Comparison of ENCODE assay signal across 13 mouse cellular contexts in genomic region chr12:69515117-69515516, GRCm38 (mm10).
DNase-seq lines count a peak whose midpoint lies in the region; ATAC-seq and TF ChIP-seq lines count a peak whose summit lies in the region.
"Had no signal": no experiment of that assay in that cellular context is flagged by ENCODE, and none has a peak within 500 bp of the region (broad histone marks: within the 10 kb centered on the region; RNA-seq: fewer than 3 reads in every experiment).

No protein-coding gene starts in this region.

- no peak overlapping the region for H3K4me3 ChIP-seq in lung, embryonic 14.5 days (ENCODE audit: low read depth, low read length)
- H3K4me3 ChIP-seq in embryonic facial prominence, embryonic 10.5 days = no peak overlapping the region
- H3K4me3 ChIP-seq in kidney, adult 2 months (ENCODE audit: insufficient read depth, low read depth, low read length) = no peak overlapping the region
- H3K4me3 ChIP-seq in stomach, embryonic 14.5 days (ENCODE audit: low read depth, low read length) = no peak overlapping the region
- H3K4me3 ChIP-seq: neural tube, embryonic 13.5 days had no signal

- H3K4me1 ChIP-seq in lung, embryonic 14.5 days (ENCODE audit: insufficient read depth) = 0 out of 2 replicates have a peak, but pooled peaks cover 5% of the 10 kb centered on the region
- H3K4me1 ChIP-seq in embryonic facial prominence, embryonic 10.5 days = peaks cover 10% of the 10 kb centered on the region; the same call in 1 of the 2 replicates
- H3K4me1 ChIP-seq in kidney, adult 2 months (ENCODE audit: control insufficient read depth, insufficient read depth, low read length) = peaks cover 14% of the 10 kb centered on the region; the same call in 1 of the 2 replicates
- peaks cover 5% of the 10 kb centered on the region; the same call in 1 of the 2 replicates for H3K4me1 ChIP-seq in stomach, embryonic 14.5 days (ENCODE audit: control insufficient read depth, insufficient read depth, low read length)

- no peaks in the 10 kb centered on the region for H3K9me3 ChIP-seq in lung, embryonic 14.5 days (ENCODE audit: low read depth, low read length)
- no peaks in the 10 kb centered on the region for H3K9me3 ChIP-seq in embryonic facial prominence, embryonic 10.5 days
- no peaks in the 10 kb centered on the region for H3K9me3 ChIP-seq in stomach, embryonic 14.5 days (ENCODE audit: control insufficient read depth, low read depth, low read length)
- H3K9me3 ChIP-seq: neural tube, embryonic 13.5 days had no signal

- no peaks in the 10 kb centered on the region for H3K27me3 ChIP-seq in lung, embryonic 14.5 days (ENCODE audit: insufficient read depth, low read length)
- H3K27me3 ChIP-seq in embryonic facial prominence, embryonic 10.5 days (replicated peaks; ENCODE audit: low read depth, poor library complexity, severe bottlenecking) = no peaks in the 10 kb centered on the region
- H3K27me3 ChIP-seq in kidney, adult 2 months (replicated peaks; ENCODE audit: control insufficient read depth, insufficient read depth, low read length) = no peaks in the 10 kb centered on the region
- H3K27me3 ChIP-seq in stomach, embryonic 14.5 days (ENCODE audit: control insufficient read depth, insufficient read depth, low read length) = no peaks in the 10 kb centered on the region
- H3K27me3 ChIP-seq: neural tube, embryonic 13.5 days had no signal

- TF ChIP-seq CTCF in lung, embryonic 14.5 days (IDR thresholded peaks at IDR 0.05; ENCODE audit: low read depth) = no peak
- TF ChIP-seq CTCF in kidney, adult 2 months (conservative IDR thresholded peaks at IDR 0.05; ENCODE audit: insufficient read depth, insufficient read length, low read depth, low read length) = no peak

- H3K4me2 ChIP-seq in lung, embryonic 14.5 days = no peak overlapping the region
- H3K4me2 ChIP-seq in stomach, embryonic 14.5 days (replicated peaks; ENCODE audit: low read depth, low read length) = no peak overlapping the region
- H3K4me2 ChIP-seq: neural tube, embryonic 13.5 days had no signal

- 0 out of 2 replicates have a peak overlapping the region, but pooled peaks have one; percentile 3 for H3K9ac ChIP-seq in lung, embryonic 14.5 days
- H3K9ac ChIP-seq in stomach, embryonic 14.5 days (replicated peaks; ENCODE audit: low read depth, low read length) = no peak overlapping the region
- H3K9ac ChIP-seq: neural tube, embryonic 13.5 days had no signal

- DNase-seq in lung, embryonic 14.5 days = peak; percentile 51
- DNase-seq in lung, postnatal 10 days = no peak
- no peak for DNase-seq in embryonic facial prominence, embryonic 10.5 days (ENCODE audit: low spot score)
- DNase-seq in kidney, adult 2 months = peak; percentile 63
- no peak for DNase-seq in c-Kit-positive CD71-positive TER-119-positive erythroid progenitor cells, embryonic 14.5 days (ENCODE audit: low spot score)
- DNase-seq: cerebellum, postnatal 36 days; gastrocnemius, postnatal 10 days; right cerebral cortex, postnatal 4 days; thymus, postnatal 36 days had no signal

- no peaks in the 10 kb centered on the region for H3K36me3 ChIP-seq in lung, embryonic 14.5 days (ENCODE audit: insufficient read depth)
- no peaks in the 10 kb centered on the region for H3K36me3 ChIP-seq in embryonic facial prominence, embryonic 10.5 days (replicated peaks)
- no peaks in the 10 kb centered on the region for H3K36me3 ChIP-seq in kidney, adult 2 months (ENCODE audit: control insufficient read depth, insufficient read depth, low read length)
- H3K36me3 ChIP-seq in stomach, embryonic 14.5 days (ENCODE audit: control insufficient read depth, insufficient read depth, low read length) = no peaks in the 10 kb centered on the region
- H3K36me3 ChIP-seq: neural tube, embryonic 13.5 days had no signal

- ATAC-seq in lung, embryonic 14.5 days (ENCODE audit: insufficient read depth) = no peak
- ATAC-seq in stomach, embryonic 14.5 days (ENCODE audit: insufficient number of reproducible peaks, insufficient read depth, low FRiP score, low read depth) = no peak
- no peak for ATAC-seq in monocyte, adult 5-6 weeks (replicated peaks; ENCODE audit: insufficient number of reproducible peaks, low FRiP score, low TSS enrichment, poor library complexity, severe bottlenecking)
- no peak for ATAC-seq in inflammation-experienced regulatory T-cells, adult 6 months

- peak overlapping the region; percentile 44; the same call in 1 of the 2 replicates for H3K27ac ChIP-seq in lung, embryonic 14.5 days (ENCODE audit: low read depth)
- H3K27ac ChIP-seq in embryonic facial prominence, embryonic 10.5 days (replicated peaks) = peak overlapping the region; percentile 19; the same call in 1 of the 2 replicates
- peak overlapping the region; percentile 54 for H3K27ac ChIP-seq in kidney, adult 2 months (ENCODE audit: insufficient read depth, low read depth, low read length)
- H3K27ac ChIP-seq in stomach, embryonic 14.5 days (ENCODE audit: low read length) = peak overlapping the region; percentile 28; the same call in 1 of the 2 replicates
- H3K27ac ChIP-seq: neural tube, embryonic 13.5 days had no signal

- 25% methylated on average over 9 of the region's 9 CpGs for WGBS in lung, embryonic 14.5 days
- WGBS in embryonic facial prominence, embryonic 10.5 days = 57% methylated on average over 9 of the region's 9 CpGs
- WGBS in kidney, adult 2 months = 30% methylated on average over 9 of the region's 9 CpGs
- 32% methylated on average over 9 of the region's 9 CpGs for WGBS in stomach, embryonic 14.5 days

- TF ChIP-seq POLR2A in kidney, adult 2 months (IDR thresholded peaks at IDR 0.05; ENCODE audit: low read depth, low read length) = no peak

Comparison
In these comparisons a context has a peak if more than half of its experiments do, and no peak if none do; other contexts are left out.
1. DNase-seq: peak in lung, embryonic 14.5 days (single experiment) and kidney, adult 2 months (single experiment); none in lung, postnatal 10 days (single experiment), embryonic facial prominence, embryonic 10.5 days (single experiment) and c-Kit-positive CD71-positive TER-119-positive erythroid progenitor cells, embryonic 14.5 days (single experiment).
2. Peak in every context shown above with its lines, with median percentiles within 50 percentile points of each other: H3K27ac ChIP-seq.